Mouse (Mus musculus) limb, embryonic 14.5 days (tissue): ENCODE measurements around the gene Rnf130. TPM values are rescaled to one million over a fixed set of nuclear protein-coding genes. Genes with fewer than 3 reads are reported as not detected.
"Not testable (repeated sequence)": the region's sequence is repeated elsewhere in the genome, so short reads cannot be mapped to it uniquely, and the experiment has no call there.

Experiments
- ATAC-seq: fragments of 200-750 bp; cut with Nextera tagmentation; 2 replicates; pipeline ENCODE4 v1.8.0; 2017; ENCODE audit warnings: low read depth, moderate number of reproducible peaks, moderate TSS enrichment; ENCODE audit not compliant: low FRiP score
- DNase-seq: peaks from one replicate; pipeline ENCODE4 v3.0.0-alpha.2; 2015; ENCODE audit warnings: low spot score
- H3K27ac ChIP-seq: fragments of 300-500 bp; sonication (generic); replicated peaks from 2 replicates; pipeline ENCODE4 v1.5.1; 2014; ENCODE audit warnings: low read depth, mild to moderate bottlenecking, low read length, moderate library complexity, mixed read lengths
- H3K27me3 ChIP-seq: fragments of 300-500 bp; sonication (generic); 2 replicates; pipeline ENCODE4 v1.6.1; 2014; ENCODE audit warnings: low read length, mixed read lengths; ENCODE audit not compliant: control insufficient read depth, insufficient read depth
- H3K36me3 ChIP-seq: fragments of 300-500 bp; sonication (generic); 2 replicates; pipeline ENCODE4 v1.6.1; 2014; ENCODE audit warnings: mild to moderate bottlenecking, low read length, moderate library complexity, mixed read lengths; ENCODE audit not compliant: control insufficient read depth, insufficient read depth
- H3K4me1 ChIP-seq: fragments of 300-500 bp; sonication (generic); 2 replicates; pipeline ENCODE4 v1.6.1; 2014; ENCODE audit warnings: antibody characterized with exemption, low read length, mixed read lengths; ENCODE audit not compliant: control insufficient read depth, insufficient read depth
- H3K4me2 ChIP-seq: fragments of 300-500 bp; sonication (generic); replicated peaks from 2 replicates; pipeline ENCODE4 v1.6.1; 2014; ENCODE audit warnings: low read depth, mild to moderate bottlenecking, low read length, moderate library complexity; ENCODE audit not compliant: severe bottlenecking
- H3K4me3 ChIP-seq: fragments of 300-500 bp; sonication (generic); replicated peaks from 2 replicates; pipeline ENCODE4 v1.5.1; 2014; ENCODE audit warnings: low read length
- H3K9ac ChIP-seq: fragments of 300-500 bp; sonication (generic); 2 replicates; pipeline ENCODE4 v1.6.1; 2014; ENCODE audit warnings: mild to moderate bottlenecking, low read depth, low read length, moderate library complexity; ENCODE audit not compliant: severe bottlenecking
- H3K9me3 ChIP-seq: fragments of 300-500 bp; sonication (generic); 2 replicates; pipeline ENCODE4 v1.6.1; 2016; ENCODE audit warnings: low read length; ENCODE audit not compliant: control insufficient read depth
- POLR2A ChIP-seq: fragments of 200-500 bp; IDR thresholded peaks from 2 replicates; pipeline ENCODE4 v1.8.0; 2012; ENCODE audit warnings: inconsistent platforms, mild to moderate bottlenecking, moderate library complexity, borderline replicate concordance; ENCODE audit not compliant: insufficient read depth, insufficient read length; ENCODE audit errors: extremely low read depth
- WGBS: fragments of 180-500 bp; shearing (Covaris S2); extraction: QIAGEN DNeasy Blood & Tissue Kit; methylation state at CpG from one replicate; pipeline ENCODE4 v1.1.7; 2014; 5-methylcytosine and 5-hydroxymethylcytosine counted together
- polyA plus RNA-seq, 2 experiments: library from polyadenylated mRNA; depleted of rRNA in 1 of 2; stranded (reverse) in 1 of 2; unstranded in 1 of 2; fragments of >200 nt; fragmentation: Nextera tagmentation in 1 of 2; extraction: Ambion mirVana in 1 of 2; gene quantifications; 2 replicates each; pipeline versions ENCODE4 v1.2.1 to v1.2.3; 2012 to 2014

Gene Rnf130
- polyA plus RNA-seq, 2 experiments, result 56.7 to 90.3 TPM

GRCm38 (mm10) chr11:50098961-50099481 is 73.9 kb downstream of the Rnf130 start:
- no peak overlapping the region for H3K4me3 ChIP-seq
- no peaks in the 10 kb centered on the region for H3K27me3 ChIP-seq
- no peak for TF ChIP-seq POLR2A
- H3K4me1 ChIP-seq, result no peaks in the 10 kb centered on the region
- no peak overlapping the region for H3K27ac ChIP-seq
- DNase-seq, result no peak
- no peak overlapping the region for H3K9ac ChIP-seq
- no peaks in the 10 kb centered on the region for H3K9me3 ChIP-seq
- ATAC-seq, result no peak
- peaks cover 56% of the 10 kb centered on the region for H3K36me3 ChIP-seq
- WGBS, result 85% methylated on average over 8 of the region's 8 CpGs
- H3K4me2 ChIP-seq, result no peak overlapping the region

DNA sequence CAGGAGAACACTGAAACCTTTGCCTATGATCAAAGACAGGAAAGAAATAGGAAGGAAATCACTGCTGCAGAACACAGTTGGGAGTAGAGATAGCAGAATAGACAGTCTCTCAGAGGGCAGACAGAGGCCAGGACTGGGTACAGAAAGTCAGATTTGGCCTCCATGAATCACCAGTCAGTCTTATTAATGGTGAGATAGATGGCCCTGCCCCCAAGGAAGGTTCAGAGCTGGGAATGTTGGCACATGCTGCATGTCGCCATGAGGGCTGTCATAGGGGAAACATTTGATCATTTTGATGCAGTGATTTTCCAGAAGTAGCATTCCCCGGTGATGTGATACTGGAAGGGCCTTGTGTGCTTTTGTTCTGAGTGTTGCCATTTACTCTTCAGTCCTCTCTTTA is 74.5 kb downstream of the Rnf130 start:
- Histone ChIP-seq H3K27me3 (no peaks in the 10 kb centered on the region), H3K4me2 (no peak overlapping the region), H3K4me1 (no peaks in the 10 kb centered on the region), H3K36me3 (peaks cover 58% of the 10 kb centered on the region), H3K4me3 (no peak overlapping the region), H3K9ac (no peak overlapping the region), H3K9me3 (no peaks in the 10 kb centered on the region), H3K27ac (no peak overlapping the region)
- TF ChIP-seq POLR2A, result no peak
- ATAC-seq (no peak), DNase-seq (no peak)
- WGBS, result 77% methylated on average over 2 of the region's 2 CpGs

GRCm38 (mm10) chr11:50100548-50101307 is 75.6 kb downstream of the Rnf130 start:
- Histone ChIP-seq H3K27ac (no peak overlapping the region), H3K4me1 (no peaks in the 10 kb centered on the region), H3K9me3 (no peaks in the 10 kb centered on the region), H3K9ac (no peak overlapping the region), H3K4me2 (no peak overlapping the region), H3K4me3 (no peak overlapping the region), H3K27me3 (no peaks in the 10 kb centered on the region), H3K36me3 (peaks cover 52% of the 10 kb centered on the region)
- WGBS, result 85% methylated on average over 2 of the region's 2 CpGs
- TF ChIP-seq POLR2A, result no peak
- DNase-seq, result no peak
- no peak for ATAC-seq

GRCm38 (mm10) chr11:50101962-50102361 is 76.8 kb downstream of the Rnf130 start:
- not testable (repeated sequence) for H3K27ac ChIP-seq, H3K4me2 ChIP-seq, DNase-seq, H3K9me3 ChIP-seq, H3K4me3 ChIP-seq, ATAC-seq, H3K9ac ChIP-seq, H3K4me1 ChIP-seq, H3K27me3 ChIP-seq
- WGBS, result 90% methylated on average over 4 of the region's 4 CpGs
- H3K36me3 ChIP-seq, result peaks cover 48% of the 10 kb centered on the region

DNA sequence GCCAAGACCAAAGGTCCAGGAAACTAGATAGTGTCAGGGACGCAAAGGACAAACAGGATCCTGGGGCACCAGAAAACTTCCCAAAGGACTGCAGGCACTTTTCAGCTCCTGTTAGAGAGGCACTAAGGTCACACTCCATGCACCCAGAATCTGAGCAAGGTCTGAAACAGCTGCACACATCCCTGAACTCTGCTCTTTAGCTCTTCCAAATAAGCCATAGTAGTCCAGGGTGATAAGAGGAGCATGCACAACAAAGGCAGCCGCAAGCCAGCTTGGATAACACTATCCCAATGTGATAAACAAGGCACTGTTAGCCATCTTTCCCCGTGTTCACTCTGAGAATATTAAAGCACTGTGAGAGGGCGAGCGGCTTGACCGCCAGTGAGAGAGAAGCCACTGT is 78.9 kb downstream of the Rnf130 start:
- no peak for ATAC-seq
- DNase-seq, result no peak
- no peak overlapping the region for H3K4me3 ChIP-seq
- H3K4me2 ChIP-seq, result no peak overlapping the region
- no peak overlapping the region for H3K27ac ChIP-seq
- H3K36me3 ChIP-seq, result peaks cover 38% of the 10 kb centered on the region
- no peaks in the 10 kb centered on the region for H3K9me3 ChIP-seq
- WGBS, result 93% methylated on average over 6 of the region's 6 CpGs
- no peak for TF ChIP-seq POLR2A
- H3K4me1 ChIP-seq, result no peaks in the 10 kb centered on the region; the same call in 1 of the 2 replicates
- no peak overlapping the region for H3K9ac ChIP-seq
- no peaks in the 10 kb centered on the region for H3K27me3 ChIP-seq
